Mouse (Mus musculus): ENCODE measurements at regions not wholly inside any gene's neighbourhood (a gene's known extent, or its start where the extent isn't known, plus 50 kb on each side); places are given as distances from the start of the nearest gene placed in this dataset.

GRCm38 (mm10) chr8:103825289-103825688 lies 276.1 kb upstream of the Cdh5 start:
- no peak overlapping the region for H3K27ac ChIP-seq
- ATAC-seq, result peak; percentile 56
- H3K9me3 ChIP-seq, result no peaks in the 10 kb centered on the region
- no peak overlapping the region for H3K4me2 ChIP-seq (replicated peaks)
- no peaks in the 10 kb centered on the region for H3K27me3 ChIP-seq (replicated peaks)
- 32% methylated on average over 3 of the region's 3 CpGs for WGBS
- H3K9ac ChIP-seq, result no peak overlapping the region
- no peaks in the 10 kb centered on the region; the same call in 1 of the 2 replicates for H3K4me1 ChIP-seq (replicated peaks)
- no peak overlapping the region for H3K4me3 ChIP-seq (replicated peaks)
- H3K36me3 ChIP-seq, result no peaks in the 10 kb centered on the region

- Histone ChIP-seq H3K27ac (no peak overlapping the region), H3K4me1 (replicated peaks) (no peaks in the 10 kb centered on the region), H3K4me3 (replicated peaks) (no peak overlapping the region), H3K27me3 (replicated peaks) (no peaks in the 10 kb centered on the region), H3K9me3 (no peaks in the 10 kb centered on the region), H3K9ac (no peak overlapping the region), H3K4me2 (replicated peaks) (no peak overlapping the region), H3K36me3 (no peaks in the 10 kb centered on the region)
- ATAC-seq, result no peak
- 81% methylated on average over 3 of the region's 3 CpGs for WGBS
Measured at GRCm38 (mm10) chr8:103830416-103830815, 271.0 kb upstream of the Cdh5 start.

- peak; percentile 53; the same call in 1 of the 2 replicates for ATAC-seq
- 94% methylated on average over 4 of the region's 4 CpGs for WGBS
- Histone ChIP-seq H3K9ac (no peak overlapping the region), H3K4me1 (replicated peaks) (no peaks in the 10 kb centered on the region), H3K27me3 (replicated peaks) (no peaks in the 10 kb centered on the region), H3K9me3 (no peaks in the 10 kb centered on the region), H3K4me3 (replicated peaks) (no peak overlapping the region), H3K36me3 (no peaks in the 10 kb centered on the region), H3K4me2 (replicated peaks) (no peak overlapping the region), H3K27ac (no peak overlapping the region)
Measured at GRCm38 (mm10) chr8:103839990-103840389, 261.4 kb upstream of the Cdh5 start.

GRCm38 (mm10) chr8:103845964-103846363 lies 255.5 kb upstream of the Cdh5 start:
- Histone ChIP-seq H3K4me1 (replicated peaks) (no peaks in the 10 kb centered on the region), H3K27me3 (replicated peaks) (no peaks in the 10 kb centered on the region), H3K36me3 (no peaks in the 10 kb centered on the region), H3K27ac (no peak overlapping the region), H3K9me3 (no peaks in the 10 kb centered on the region), H3K9ac (no peak overlapping the region), H3K4me2 (replicated peaks) (no peak overlapping the region), H3K4me3 (replicated peaks) (no peak overlapping the region)
- ATAC-seq, result no peak; the same call in 1 of the 2 replicates
- WGBS, result 73% methylated on average over 1 of the region's 1 CpGs

GRCm38 (mm10) chr8:103846382-103846976 lies 254.9 kb upstream of the Cdh5 start:
- no peak overlapping the region for H3K4me2 ChIP-seq (replicated peaks)
- no peak overlapping the region for H3K4me3 ChIP-seq (replicated peaks)
- H3K36me3 ChIP-seq, result no peaks in the 10 kb centered on the region
- H3K9ac ChIP-seq, result no peak overlapping the region
- WGBS, result 20% methylated on average over 10 of the region's 10 CpGs
- no peaks in the 10 kb centered on the region for H3K9me3 ChIP-seq
- no peaks in the 10 kb centered on the region for H3K27me3 ChIP-seq (replicated peaks)
- H3K4me1 ChIP-seq (replicated peaks), result no peaks in the 10 kb centered on the region
- ATAC-seq, result peak; percentile 63; the same call in 1 of the 2 replicates
- H3K27ac ChIP-seq, result no peak overlapping the region

- H3K4me3 ChIP-seq (replicated peaks), result no peak overlapping the region
- 94% methylated on average over 2 of the region's 2 CpGs for WGBS
- no peaks in the 10 kb centered on the region for H3K4me1 ChIP-seq (replicated peaks)
- no peaks in the 10 kb centered on the region for H3K36me3 ChIP-seq
- ATAC-seq, result no peak
- H3K9ac ChIP-seq, result no peak overlapping the region
- no peak overlapping the region for H3K27ac ChIP-seq
- no peak overlapping the region for H3K4me2 ChIP-seq (replicated peaks)
- no peaks in the 10 kb centered on the region for H3K9me3 ChIP-seq
- no peaks in the 10 kb centered on the region for H3K27me3 ChIP-seq (replicated peaks)
Measured at GRCm38 (mm10) chr8:103849785-103850184, 251.6 kb upstream of the Cdh5 start.

GRCm38 (mm10) chr8:103851286-103851685 lies 250.1 kb upstream of the Cdh5 start:
- Histone ChIP-seq H3K9ac (no peak overlapping the region), H3K27ac (no peak overlapping the region), H3K9me3 (no peaks in the 10 kb centered on the region), H3K4me1 (replicated peaks) (no peaks in the 10 kb centered on the region), H3K4me3 (replicated peaks) (no peak overlapping the region), H3K27me3 (replicated peaks) (no peaks in the 10 kb centered on the region), H3K4me2 (replicated peaks) (no peak overlapping the region), H3K36me3 (no peaks in the 10 kb centered on the region)
- no peak for ATAC-seq
- WGBS, result 78% methylated on average over 8 of the region's 8 CpGs

- no peak for ATAC-seq
- Histone ChIP-seq H3K4me1 (replicated peaks) (no peaks in the 10 kb centered on the region), H3K27ac (no peak overlapping the region), H3K9me3 (no peaks in the 10 kb centered on the region), H3K27me3 (replicated peaks) (no peaks in the 10 kb centered on the region), H3K36me3 (no peaks in the 10 kb centered on the region), H3K4me3 (replicated peaks) (no peak overlapping the region), H3K4me2 (replicated peaks) (no peak overlapping the region), H3K9ac (no peak overlapping the region)
- WGBS, result 53% methylated on average over 4 of the region's 4 CpGs
Measured at GRCm38 (mm10) chr8:103853048-103853447, 248.4 kb upstream of the Cdh5 start.

GRCm38 (mm10) chr8:103855291-103855690 lies 246.1 kb upstream of the Cdh5 start:
- no peak for ATAC-seq
- H3K36me3 ChIP-seq, result no peaks in the 10 kb centered on the region
- 65% methylated on average over 9 of the region's 9 CpGs for WGBS
- no peak overlapping the region for H3K4me2 ChIP-seq (replicated peaks)
- no peak overlapping the region for H3K27ac ChIP-seq
- no peak overlapping the region for H3K9ac ChIP-seq
- no peaks in the 10 kb centered on the region for H3K4me1 ChIP-seq (replicated peaks)
- no peaks in the 10 kb centered on the region for H3K9me3 ChIP-seq
- no peak overlapping the region for H3K4me3 ChIP-seq (replicated peaks)
- no peaks in the 10 kb centered on the region for H3K27me3 ChIP-seq (replicated peaks)

- H3K4me1 ChIP-seq (replicated peaks), result no peaks in the 10 kb centered on the region
- no peak overlapping the region for H3K4me3 ChIP-seq (replicated peaks)
- 93% methylated on average over 1 of the region's 1 CpGs for WGBS
- H3K36me3 ChIP-seq, result no peaks in the 10 kb centered on the region
- ATAC-seq, result no peak
- no peak overlapping the region for H3K27ac ChIP-seq
- no peak overlapping the region for H3K9ac ChIP-seq
- no peaks in the 10 kb centered on the region for H3K27me3 ChIP-seq (replicated peaks)
- H3K9me3 ChIP-seq, result no peaks in the 10 kb centered on the region
- H3K4me2 ChIP-seq (replicated peaks), result no peak overlapping the region
Measured at GRCm38 (mm10) chr8:103859130-103859529, 242.3 kb upstream of the Cdh5 start.

GRCm38 (mm10) chr8:103873598-103874502 lies 227.6 kb upstream of the Cdh5 start:
- Histone ChIP-seq H3K9me3 (no peaks in the 10 kb centered on the region), H3K4me1 (replicated peaks) (peaks cover 10% of the 10 kb centered on the region; the same call in 1 of the 2 replicates), H3K4me2 (replicated peaks) (no peak overlapping the region), H3K4me3 (replicated peaks) (no peak overlapping the region), H3K36me3 (no peaks in the 10 kb centered on the region), H3K9ac (no peak overlapping the region), H3K27me3 (replicated peaks) (no peaks in the 10 kb centered on the region), H3K27ac (no peak overlapping the region)
- WGBS, result 36% methylated on average over 7 of the region's 7 CpGs
- peak; percentile 89 for ATAC-seq

GRCm38 (mm10) chr8:103874506-103874905 lies 226.9 kb upstream of the Cdh5 start:
- 68% methylated on average over 8 of the region's 8 CpGs for WGBS
- Histone ChIP-seq H3K9ac (no peak overlapping the region), H3K27me3 (replicated peaks) (no peaks in the 10 kb centered on the region), H3K9me3 (no peaks in the 10 kb centered on the region), H3K4me2 (replicated peaks) (no peak overlapping the region), H3K27ac (no peak overlapping the region), H3K4me3 (replicated peaks) (no peak overlapping the region), H3K4me1 (replicated peaks) (peaks cover 10% of the 10 kb centered on the region; the same call in 1 of the 2 replicates), H3K36me3 (no peaks in the 10 kb centered on the region)
- ATAC-seq, result no peak

Measured in intestine, embryonic 15.5 days (tissue).